Mouse (Mus musculus) lung, postnatal 36 days (tissue): ENCODE measurements around the gene Nyap2.

Experiments used
- DNase-seq: peaks from one replicate; pipeline ENCODE4 v3.0.0; 2022; ENCODE audit warnings: mixed read lengths

Nyap2 gene

DNA sequence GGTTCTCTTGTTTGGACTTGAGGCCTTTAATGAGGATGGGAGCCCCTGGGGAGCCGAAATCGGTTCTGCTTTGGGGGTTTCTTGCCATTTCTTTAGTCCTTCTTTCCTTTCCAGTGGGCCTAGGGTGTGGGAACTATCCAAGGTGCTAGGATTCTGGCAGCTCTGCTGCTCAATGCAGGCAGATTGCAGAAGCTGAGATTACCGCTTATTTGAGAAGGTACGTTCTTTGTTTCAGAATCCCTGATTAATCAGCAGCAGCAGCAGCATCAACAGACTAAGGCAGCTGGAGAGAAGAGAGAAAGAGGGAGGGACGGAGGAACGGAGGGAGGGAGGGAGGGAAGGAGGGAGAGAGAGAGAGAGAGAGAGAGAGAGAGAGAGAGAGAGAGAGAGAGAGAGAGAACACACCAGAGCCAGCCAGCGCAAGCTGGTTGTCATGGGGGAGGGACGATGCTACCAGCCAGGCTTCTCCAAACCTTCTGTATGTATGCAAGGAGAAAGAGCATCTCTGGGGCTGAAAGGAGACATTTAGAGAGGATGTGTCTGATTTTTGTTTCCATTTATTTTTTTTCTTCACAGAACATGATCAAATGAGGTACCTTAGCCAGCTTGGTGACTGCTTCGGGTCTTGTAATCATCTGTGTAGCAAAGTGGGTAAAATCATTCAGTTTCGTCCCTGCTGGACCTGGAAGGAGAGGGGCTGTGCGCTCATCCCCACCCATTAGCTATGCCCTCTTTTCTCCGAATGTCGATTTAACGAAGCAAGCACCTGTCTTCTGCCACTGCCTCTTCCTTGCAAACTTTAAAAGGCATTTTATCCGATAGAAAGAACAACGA is at the start of gene Nyap2:
Gene Nyap2 (plus strand): TSS at position 120 of the 834 bp plus-strand sequence.
- no peak for DNase-seq

DNA sequence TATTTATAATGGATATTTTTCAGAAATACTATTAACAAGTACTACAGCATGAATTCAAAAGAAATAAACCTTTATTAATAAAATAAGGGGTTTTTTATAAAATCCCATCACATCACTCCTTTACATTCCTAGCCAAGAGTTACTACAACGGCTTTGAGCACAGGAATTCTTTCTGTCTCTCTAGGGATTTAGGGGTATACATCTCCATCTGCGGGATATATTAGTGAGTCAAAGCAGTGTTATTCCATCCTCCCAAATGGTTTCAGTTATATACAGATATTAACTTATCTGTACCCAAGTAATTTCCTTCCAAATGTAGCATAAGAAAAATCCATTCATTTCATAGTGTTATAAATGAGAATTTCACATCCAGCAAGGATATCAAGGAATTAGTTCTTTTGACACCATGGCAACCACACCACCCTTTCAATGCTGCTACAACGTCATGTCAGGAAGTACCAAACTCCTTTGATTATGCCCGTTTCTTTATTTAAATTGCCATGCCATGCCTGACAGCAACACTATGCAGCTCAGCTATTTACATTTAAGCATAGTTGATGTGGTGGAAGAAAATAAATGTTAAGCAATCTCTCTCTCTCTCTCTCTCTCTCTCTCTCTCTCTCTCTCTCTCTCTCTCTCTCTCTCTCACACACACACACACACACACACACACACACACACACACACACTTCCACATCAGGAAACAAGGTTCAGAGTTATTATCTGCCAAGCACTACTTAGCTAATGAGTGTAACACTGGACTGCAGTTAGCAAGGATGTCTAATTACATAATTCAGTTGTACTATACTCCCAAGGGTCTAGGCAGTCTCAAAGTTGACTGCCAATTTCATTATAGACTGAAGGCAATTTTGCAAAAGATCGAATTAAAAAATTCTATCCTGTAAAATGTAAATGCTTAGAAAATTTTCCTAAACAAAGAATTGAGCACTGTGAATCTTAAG is 33.6 kb upstream of the Nyap2 start:
- DNase-seq, result no peak

DNA sequence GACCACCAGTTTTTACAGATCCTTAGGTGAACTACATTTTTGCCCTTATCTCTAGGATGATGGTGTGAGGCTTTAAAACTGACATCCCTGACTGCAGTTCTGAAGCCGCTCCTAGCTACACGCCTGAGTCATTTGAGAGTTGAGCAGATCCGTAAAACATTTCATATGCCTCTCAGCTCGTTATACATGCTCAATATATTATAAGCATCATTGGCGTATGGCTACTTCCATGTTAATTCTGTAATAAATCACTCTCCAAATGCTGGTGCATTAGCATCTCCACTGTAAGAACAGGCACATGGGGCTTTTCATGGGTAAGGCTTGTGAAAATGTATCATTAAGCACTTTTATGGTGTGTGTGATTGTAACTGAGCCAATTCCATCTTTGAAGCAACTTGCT is 18.4 kb upstream of the Nyap2 start:
- DNase-seq, result no peak

DNA sequence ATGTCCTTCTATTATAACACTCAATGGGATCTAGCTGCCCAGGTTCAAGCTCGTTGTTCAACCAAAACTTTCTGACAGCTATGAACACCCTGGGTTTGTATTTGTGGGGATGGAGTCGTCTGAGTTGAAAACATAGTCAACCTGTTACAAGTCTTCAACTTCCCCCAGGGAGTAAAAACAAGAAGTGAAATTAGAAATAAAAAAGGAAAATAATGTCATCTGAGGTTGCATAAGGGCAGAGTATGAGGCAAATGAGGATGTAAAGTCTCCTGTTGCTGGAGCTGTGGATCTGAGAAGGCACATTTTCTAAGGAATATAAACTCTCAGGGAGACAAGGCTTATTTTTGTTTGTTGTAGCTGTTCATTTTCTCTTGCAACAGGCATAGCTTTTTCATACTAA is 17.9 kb upstream of the Nyap2 start:
- no peak for DNase-seq

DNA sequence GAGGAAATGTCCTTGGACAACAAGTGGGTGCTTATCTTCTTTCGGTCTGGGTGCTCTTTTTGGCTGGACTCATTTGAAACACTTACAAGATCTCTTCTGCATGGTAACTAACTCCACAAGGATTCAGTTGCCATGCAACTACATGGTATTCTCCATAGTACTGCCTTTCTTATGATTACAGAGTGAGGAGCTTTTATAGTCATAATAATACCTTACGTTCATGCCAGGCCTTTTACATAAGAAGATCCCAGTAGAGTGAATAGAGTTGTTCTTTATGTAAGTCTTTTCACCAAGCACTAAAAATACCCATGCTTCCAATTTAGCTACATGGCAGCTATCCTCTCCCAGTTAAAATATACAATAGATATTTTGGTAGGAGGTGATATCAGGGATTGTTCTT is 13.9 kb upstream of the Nyap2 start:
- DNase-seq, result no peak

DNA sequence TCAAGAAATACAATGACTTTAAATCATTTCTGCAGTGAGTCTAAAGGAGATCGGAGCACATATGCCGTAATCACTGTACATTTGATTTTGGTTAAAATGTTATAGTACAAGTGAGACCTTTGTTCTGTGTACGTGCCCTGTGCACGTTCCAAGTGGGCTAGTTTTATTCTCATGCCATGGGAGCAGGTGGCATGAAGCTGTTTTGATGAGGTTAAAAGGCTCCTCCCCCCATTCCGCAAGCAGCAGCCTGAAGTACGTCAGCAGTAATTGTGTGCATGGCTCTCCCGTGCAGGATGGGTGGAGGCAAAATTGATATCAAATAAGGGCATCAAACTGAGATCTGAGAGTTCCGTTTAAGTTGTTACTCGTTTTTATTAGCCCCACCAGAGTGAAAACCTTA is 491 bp upstream of the Nyap2 start:
- DNase-seq, result no peak

DNA sequence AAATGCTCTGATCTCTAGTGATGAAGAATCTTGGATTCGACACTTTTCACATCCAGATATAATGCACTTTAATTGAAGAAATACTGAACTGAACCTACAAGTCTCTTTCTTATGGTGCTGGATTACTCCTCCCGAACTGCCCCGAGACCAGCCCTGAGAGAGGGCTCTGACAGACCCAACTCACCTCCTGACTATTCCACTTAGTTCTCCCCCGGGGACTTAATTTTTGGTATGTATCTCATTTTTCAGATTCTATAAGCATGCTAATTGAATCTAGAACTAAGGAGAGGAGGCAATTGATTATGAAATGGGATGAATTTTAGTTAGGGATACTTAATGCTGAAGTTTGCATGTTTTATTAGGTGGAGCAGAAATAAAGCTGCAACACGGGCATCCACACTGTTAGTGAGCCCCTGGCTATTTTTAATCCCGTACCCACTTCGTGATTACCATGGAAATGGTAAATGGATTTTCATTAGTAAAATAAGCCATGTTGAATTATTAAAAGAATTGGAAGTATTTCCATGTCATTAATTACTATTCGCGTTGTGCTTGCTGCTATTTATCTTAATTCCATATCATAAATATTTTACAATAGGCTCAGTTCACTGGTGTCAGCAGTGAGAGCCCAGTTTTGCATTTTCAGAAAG is 1.0 kb downstream of the Nyap2 start:
- DNase-seq, result no peak

- no peak for DNase-seq
These were observed 10.7 kb downstream of the Nyap2 start for GRCm38 (mm10) chr1:81087485-81087884.

- DNase-seq, result no peak
These were observed 13.7 kb downstream of the Nyap2 start for GRCm38 (mm10) chr1:81090400-81090799.

DNA sequence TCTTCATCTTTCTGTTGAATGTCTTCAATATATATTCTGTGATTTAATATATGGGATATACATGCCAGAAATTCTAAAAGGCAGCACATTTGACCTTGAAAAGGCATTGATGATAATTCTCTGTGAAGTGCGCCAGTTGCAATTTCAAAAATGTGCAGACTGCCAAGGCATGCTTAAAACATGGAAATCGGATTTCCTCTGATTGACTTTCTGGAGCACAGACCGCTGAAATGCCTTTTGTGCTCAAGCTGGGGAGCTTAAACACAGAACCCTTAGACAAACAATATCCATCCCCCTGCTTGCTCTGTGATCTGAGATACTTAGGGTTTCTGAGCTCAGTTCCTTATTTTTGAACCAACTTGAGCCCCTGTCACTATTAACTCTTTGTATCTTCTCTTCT is 14.2 kb downstream of the Nyap2 start:
- DNase-seq, result no peak

DNA sequence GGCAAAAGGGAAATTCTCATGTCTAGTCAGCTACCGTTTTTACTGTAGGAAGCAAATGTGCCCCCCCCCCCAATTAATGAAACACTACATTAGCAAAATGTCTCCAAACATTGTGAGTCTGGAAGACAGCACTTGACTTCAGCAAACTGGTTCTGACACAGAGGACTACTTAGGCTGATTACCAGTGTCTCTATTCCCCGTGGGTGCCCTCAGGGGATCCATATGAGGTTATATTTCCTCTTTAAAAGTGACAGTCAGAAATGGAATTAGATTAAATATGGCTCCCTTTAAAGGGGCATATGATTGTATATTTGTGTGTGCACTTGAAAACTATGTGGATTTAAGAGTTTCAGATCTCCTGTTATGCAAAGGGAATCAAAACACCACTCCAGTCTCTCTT is 15.3 kb downstream of the Nyap2 start:
- DNase-seq, result no peak

DNA sequence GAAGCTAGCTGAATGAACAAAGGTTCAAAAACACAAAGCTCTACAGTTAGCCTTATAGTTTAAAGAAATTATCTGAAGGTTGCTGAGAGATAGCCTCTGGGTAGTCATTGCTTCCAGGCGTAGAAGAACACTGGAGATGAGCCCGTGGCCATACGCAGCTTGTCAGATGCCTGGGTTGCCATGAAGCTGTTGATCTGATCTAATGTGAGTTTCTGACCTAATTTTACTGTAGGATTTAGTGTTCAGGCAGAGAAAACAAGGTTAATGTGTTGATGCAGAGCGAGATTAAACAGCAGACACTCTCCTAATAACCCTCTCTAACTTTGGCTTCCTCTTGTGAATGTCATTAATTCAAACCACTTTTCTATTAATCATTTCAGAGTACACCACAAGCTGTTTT is 16.1 kb downstream of the Nyap2 start:
- DNase-seq, result no peak

DNA sequence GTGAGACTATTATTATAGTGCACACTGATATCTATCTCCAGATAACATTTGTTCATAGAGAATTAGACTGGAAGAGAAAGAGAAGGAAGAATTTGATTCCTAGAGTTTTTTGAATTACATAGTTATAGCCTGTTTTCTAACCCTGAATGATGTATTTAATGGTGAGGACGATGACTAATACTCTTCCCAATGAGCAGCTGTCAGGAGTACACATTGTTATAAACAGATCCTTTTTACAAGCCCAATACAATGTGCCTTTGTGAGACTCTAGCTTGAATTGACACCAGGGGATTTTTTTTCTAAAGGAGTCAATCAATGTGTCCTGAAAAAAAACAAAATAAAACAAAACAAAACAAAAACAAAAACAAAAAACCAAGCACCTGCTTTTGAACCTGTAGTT is 22.2 kb downstream of the Nyap2 start:
- DNase-seq, result no peak

- DNase-seq, result no peak
These were observed 25.0 kb downstream of the Nyap2 start for GRCm38 (mm10) chr1:81101749-81102148.

DNA sequence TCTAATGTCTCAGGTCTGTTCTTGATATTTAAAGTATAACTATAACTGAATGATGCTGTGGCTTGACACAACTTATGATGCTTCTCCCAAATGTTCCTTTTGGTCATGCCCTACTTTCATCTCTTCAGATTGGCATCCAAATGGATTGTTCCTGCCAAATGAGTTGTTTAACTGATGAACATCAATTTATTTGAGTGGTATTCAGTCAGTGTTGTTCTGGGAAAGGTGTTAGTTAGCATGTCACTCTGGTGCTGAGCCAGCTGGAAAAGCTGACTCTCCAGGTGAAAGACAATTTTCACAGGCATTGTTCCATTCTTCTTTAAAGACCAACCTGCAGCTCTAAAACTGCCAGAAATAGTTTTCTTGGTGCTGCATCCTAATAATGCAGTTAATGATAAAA is 43.0 kb downstream of the Nyap2 start:
- no peak for DNase-seq

GRCm38 (mm10) chr1:81132007-81132712 is 55.4 kb downstream of the Nyap2 start:
- no peak for DNase-seq

DNA sequence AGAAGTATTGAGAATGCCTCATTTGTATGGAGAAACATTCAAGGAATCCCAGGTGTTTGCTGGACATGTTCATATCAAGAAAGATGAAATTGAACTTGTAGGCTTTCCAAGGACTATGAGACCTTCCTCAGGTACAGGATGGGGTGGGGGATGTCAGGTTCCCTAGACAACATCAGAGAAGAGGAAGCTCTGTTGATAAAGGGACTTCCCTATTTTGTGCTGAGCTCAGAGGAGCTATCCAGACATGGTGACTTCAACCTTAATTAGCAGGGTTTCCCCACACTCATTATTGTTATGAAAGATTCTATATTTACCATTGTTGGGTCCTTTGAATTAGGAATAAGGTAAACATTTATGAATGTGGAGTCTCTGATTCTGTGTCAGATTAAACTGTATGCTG is 67.1 kb downstream of the Nyap2 start:
- DNase-seq, result no peak

- no peak for DNase-seq
These were observed 68.8 kb downstream of the Nyap2 start for GRCm38 (mm10) chr1:81145576-81145975.

- DNase-seq, result no peak
These were observed 92.5 kb downstream of the Nyap2 start for GRCm38 (mm10) chr1:81169245-81169644.

- DNase-seq, result no peak
These were observed 96.0 kb downstream of the Nyap2 start for GRCm38 (mm10) chr1:81172703-81173102.

- no peak for DNase-seq
These were observed 96.6 kb downstream of the Nyap2 start for GRCm38 (mm10) chr1:81173303-81173702.

GRCm38 (mm10) chr1:81179725-81180124 is 103.0 kb downstream of the Nyap2 start:
- DNase-seq, result no peak

DNA sequence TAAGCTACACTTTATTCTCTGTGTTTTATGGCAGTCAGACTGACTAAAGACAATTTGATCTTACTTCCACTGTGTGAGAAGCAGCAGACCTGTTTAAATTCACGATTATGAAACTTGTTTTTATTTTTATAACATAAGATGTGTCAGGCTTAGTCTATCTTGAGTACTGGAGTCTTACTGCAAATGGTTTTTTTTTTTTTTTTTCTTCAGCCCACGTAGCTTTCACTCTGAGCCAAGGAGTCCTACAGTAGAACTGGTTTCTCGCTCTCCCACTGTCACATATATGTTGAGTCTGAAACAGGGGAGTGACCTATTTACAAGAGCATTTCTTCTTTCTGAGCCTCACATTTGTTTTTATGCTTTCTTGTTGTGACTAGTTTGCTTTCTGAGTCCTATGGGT is 103.9 kb downstream of the Nyap2 start:
- no peak for DNase-seq
